Mouse (Mus musculus) liver, postnatal 0 days (tissue): ENCODE measurements around the gene Usp45. TPM values are rescaled to one million over a fixed set of nuclear protein-coding genes. Genes with fewer than 3 reads are reported as not detected.

Experiments
- ATAC-seq: fragments of 200-750 bp; cut with Nextera tagmentation; 2 replicates; pipeline ENCODE4 v1.8.0; 2017; ENCODE audit warnings: mild to moderate bottlenecking, moderate library complexity
- DNase-seq: peaks from one replicate; pipeline ENCODE4 v3.0.0-alpha.2; 2016
- H3K27ac ChIP-seq: fragments of 300-500 bp; sonication (generic); 2 replicates; pipeline ENCODE4 v1.5.1; 2014; ENCODE audit warnings: antibody characterized with exemption, moderate library complexity, mild to moderate bottlenecking, low read depth
- H3K27me3 ChIP-seq: fragments of 300-500 bp; sonication (generic); 2 replicates; pipeline ENCODE4 v1.6.1; 2014; ENCODE audit warnings: low read length, control low read depth, mixed read lengths; ENCODE audit not compliant: insufficient read depth
- H3K36me3 ChIP-seq: fragments of 300-500 bp; sonication (generic); replicated peaks from 2 replicates; pipeline ENCODE4 v1.6.1; 2014; ENCODE audit warnings: mild to moderate bottlenecking, control low read depth, low read length, moderate library complexity, mixed read lengths; ENCODE audit not compliant: insufficient read depth
- H3K4me1 ChIP-seq: fragments of 300-500 bp; sonication (generic); 2 replicates; pipeline ENCODE4 v1.6.1; 2014; ENCODE audit warnings: antibody characterized with exemption, mild to moderate bottlenecking, control low read depth; ENCODE audit not compliant: insufficient read depth
- H3K4me2 ChIP-seq: fragments of 300-500 bp; sonication (generic); 2 replicates; pipeline ENCODE4 v1.6.1; 2014; ENCODE audit warnings: low read depth, mild to moderate bottlenecking, low read length, moderate library complexity, mixed read lengths
- H3K4me3 ChIP-seq: fragments of 300-500 bp; sonication (generic); 2 replicates; pipeline ENCODE4 v1.5.1; 2014; ENCODE audit warnings: low read depth, low read length
- H3K9ac ChIP-seq: fragments of 300-500 bp; sonication (generic); replicated peaks from 2 replicates; pipeline ENCODE4 v1.6.1; 2014; ENCODE audit warnings: mild to moderate bottlenecking, moderate library complexity
- H3K9me3 ChIP-seq: fragments of 300-500 bp; sonication (generic); 2 replicates; pipeline ENCODE4 v1.6.1; 2016; ENCODE audit warnings: mild to moderate bottlenecking, control low read depth, low read length, mixed read lengths
- CTCF ChIP-seq: sonication (generic); IDR thresholded peaks from 2 replicates; pipeline ENCODE4 v1.5.1; 2016; ENCODE audit warnings: antibody characterized with exemption, low read depth
- EP300 ChIP-seq: IDR thresholded peaks from 2 replicates; pipeline ENCODE4 v1.6.1; 2016; ENCODE audit warnings: antibody characterized with exemption, low read depth, mild to moderate bottlenecking
- WGBS: fragments of 180-500 bp; shearing (Covaris S2); extraction: QIAGEN DNeasy Blood & Tissue Kit; methylation state at CpG from one replicate; pipeline ENCODE4 v1.1.7; 2014; ENCODE audit not compliant: insufficient replicate concordance; 5-methylcytosine and 5-hydroxymethylcytosine counted together
- polyA plus RNA-seq: library from polyadenylated mRNA; unstranded; fragments of >200 nt; fragmentation: Nextera tagmentation; extraction: Ambion mirVana; gene quantifications from 2 replicates; pipeline ENCODE4 v1.2.1, GENCODE M21; 2015

Gene Usp45
- polyA plus RNA-seq, 1 experiment from 2014 or later = 5.0 TPM

DNA sequence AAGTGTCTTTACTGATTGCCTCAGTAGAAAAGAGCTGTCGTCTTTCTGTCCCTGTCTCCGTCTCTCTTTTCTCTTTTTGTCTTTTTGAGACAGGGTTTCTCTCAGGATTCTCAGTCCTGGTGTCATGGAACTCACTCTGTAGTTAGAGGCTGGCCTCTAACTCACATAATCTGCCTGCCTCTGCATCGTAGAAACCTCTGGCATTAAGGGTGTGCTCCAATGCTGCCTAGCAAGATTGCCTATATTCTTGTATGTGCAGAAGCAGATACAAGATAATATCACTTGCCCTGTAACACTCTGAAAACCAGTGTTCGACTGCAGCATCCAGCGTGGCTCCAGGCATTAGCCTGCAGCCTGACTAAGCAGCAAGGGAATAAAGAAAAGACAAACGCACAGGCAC is 21.9 kb downstream of the Usp45 start:
- no peak for ATAC-seq
- H3K4me3 ChIP-seq = no peak overlapping the region
- DNase-seq = no peak
- peaks cover 34% of the 10 kb centered on the region for H3K36me3 ChIP-seq
- H3K4me1 ChIP-seq = no peaks in the 10 kb centered on the region
- no peak overlapping the region for H3K4me2 ChIP-seq
- H3K9ac ChIP-seq = no peak overlapping the region
- WGBS = 81% methylated on average over 6 of the region's 6 CpGs
- no peaks in the 10 kb centered on the region for H3K27me3 ChIP-seq
- H3K27ac ChIP-seq = no peak overlapping the region
- TF ChIP-seq EP300 (no peak), CTCF (no peak)
- no peaks in the 10 kb centered on the region for H3K9me3 ChIP-seq

- WGBS = 96% methylated on average over 4 of the region's 4 CpGs
- ATAC-seq = no peak
Measured at GRCm38 (mm10) chr4:21789836-21790235, 22.9 kb downstream of the Usp45 start.

GRCm38 (mm10) chr4:21793631-21794030 is 26.7 kb downstream of the Usp45 start:
- H3K27me3 ChIP-seq = no peaks in the 10 kb centered on the region
- H3K9me3 ChIP-seq = no peaks in the 10 kb centered on the region
- H3K27ac ChIP-seq = no peak overlapping the region
- no peak overlapping the region for H3K9ac ChIP-seq
- DNase-seq (no peak), ATAC-seq (no peak)
- H3K36me3 ChIP-seq = peaks cover 21% of the 10 kb centered on the region
- 81% methylated on average over 3 of the region's 3 CpGs for WGBS
- TF ChIP-seq CTCF (no peak), EP300 (no peak)
- no peak overlapping the region for H3K4me3 ChIP-seq
- no peak overlapping the region for H3K4me2 ChIP-seq
- no peaks in the 10 kb centered on the region for H3K4me1 ChIP-seq

More at GRCm38 (mm10) chr4:21789836-21790235, 22.9 kb downstream of the Usp45 start:
- H3K36me3 ChIP-seq = peaks cover 26% of the 10 kb centered on the region
- H3K4me2 ChIP-seq = no peak overlapping the region
- H3K27ac ChIP-seq = no peak overlapping the region
- no peak for DNase-seq
- H3K9ac ChIP-seq = no peak overlapping the region
- no peaks in the 10 kb centered on the region for H3K4me1 ChIP-seq
- no peak for TF ChIP-seq CTCF
- TF ChIP-seq EP300 = no peak
- H3K4me3 ChIP-seq = no peak overlapping the region
- no peaks in the 10 kb centered on the region for H3K9me3 ChIP-seq
- no peaks in the 10 kb centered on the region for H3K27me3 ChIP-seq

- no peak for DNase-seq
- TF ChIP-seq EP300 = no peak
- TF ChIP-seq CTCF = no peak
- ATAC-seq = no peak
- H3K4me3 ChIP-seq = no peak overlapping the region
- no peak overlapping the region for H3K4me2 ChIP-seq
- H3K36me3 ChIP-seq = peaks cover 60% of the 10 kb centered on the region
- no peaks in the 10 kb centered on the region for H3K4me1 ChIP-seq
- WGBS = 98% methylated on average over 1 of the region's 1 CpGs
- H3K9me3 ChIP-seq = no peaks in the 10 kb centered on the region
- H3K27ac ChIP-seq = no peak overlapping the region
- H3K9ac ChIP-seq = no peak overlapping the region
- no peaks in the 10 kb centered on the region for H3K27me3 ChIP-seq
Measured at GRCm38 (mm10) chr4:21801013-21801412, 34.1 kb downstream of the Usp45 start.

GRCm38 (mm10) chr4:21801620-21802019 is 34.7 kb downstream of the Usp45 start:
- no peak overlapping the region for H3K4me3 ChIP-seq
- TF ChIP-seq CTCF = no peak
- TF ChIP-seq EP300 = peak; percentile 54
- H3K9ac ChIP-seq = no peak overlapping the region
- H3K9me3 ChIP-seq = no peaks in the 10 kb centered on the region
- H3K27me3 ChIP-seq = no peaks in the 10 kb centered on the region
- peaks cover 60% of the 10 kb centered on the region for H3K36me3 ChIP-seq
- 73% methylated on average over 2 of the region's 2 CpGs for WGBS
- no peak overlapping the region for H3K4me2 ChIP-seq
- DNase-seq (no peak), ATAC-seq (peak; percentile 33; the same call in 1 of the 2 replicates)
- no peaks in the 10 kb centered on the region for H3K4me1 ChIP-seq
- no peak overlapping the region for H3K27ac ChIP-seq

- Histone ChIP-seq H3K9me3 (no peaks in the 10 kb centered on the region), H3K4me2 (no peak overlapping the region), H3K4me1 (no peaks in the 10 kb centered on the region), H3K27me3 (no peaks in the 10 kb centered on the region), H3K27ac (no peak overlapping the region), H3K9ac (no peak overlapping the region), H3K36me3 (peaks cover 38% of the 10 kb centered on the region), H3K4me3 (no peak overlapping the region)
- ATAC-seq (no peak), DNase-seq (no peak)
- WGBS = 89% methylated on average over 5 of the region's 5 CpGs
- TF ChIP-seq CTCF = no peak
- TF ChIP-seq EP300 = no peak
Measured at GRCm38 (mm10) chr4:21807204-21807603, 40.2 kb downstream of the Usp45 start.

- ATAC-seq (no peak), DNase-seq (no peak)
- H3K9ac ChIP-seq = no peak overlapping the region
- no peaks in the 10 kb centered on the region for H3K9me3 ChIP-seq
- WGBS = 77% methylated on average over 3 of the region's 3 CpGs
- no peak overlapping the region for H3K27ac ChIP-seq
- H3K36me3 ChIP-seq = peaks cover 28% of the 10 kb centered on the region
- H3K4me1 ChIP-seq = no peaks in the 10 kb centered on the region
- no peak overlapping the region for H3K4me2 ChIP-seq
- no peaks in the 10 kb centered on the region for H3K27me3 ChIP-seq
- TF ChIP-seq EP300 = no peak
- TF ChIP-seq CTCF = no peak
- no peak overlapping the region for H3K4me3 ChIP-seq
Measured at GRCm38 (mm10) chr4:21810608-21811007, 43.7 kb downstream of the Usp45 start.
